Mouse (Mus musculus) MEL (cell line): ENCODE data around the gene Hlcs. TPM values are rescaled to one million over a fixed set of nuclear protein-coding genes. Genes with fewer than 3 reads are reported as not detected.

Source experiments
- DNase-seq: peaks from one replicate; pipeline ENCODE4 v3.0.0; 2011; ENCODE audit warnings: low read depth, low spot score
- H3K27ac ChIP-seq: 2 replicates; pipeline ENCODE4 v1.5.1; 2012; ENCODE audit warnings: low read depth, mild to moderate bottlenecking, control low read depth, low read length, moderate library complexity; ENCODE audit not compliant: control insufficient read depth
- H3K27me3 ChIP-seq, 2 experiments: fragments of 150-350 bp in 1 of 2; sonication (generic) in 1 of 2; 2 replicates each; pipeline ENCODE4 v1.6.1; 2012; ENCODE audit warnings: low read length in 2 of 2, mild to moderate bottlenecking in 2 of 2, improper control_type of control experiment in 1 of 2, moderate library complexity in 1 of 2; ENCODE audit not compliant: insufficient read depth in 2 of 2, control insufficient read depth in 1 of 2
- H3K36me3 ChIP-seq, 2 experiments: 2 replicates each; pipeline ENCODE4 v1.6.1; 2012 to 2014; ENCODE audit warnings: low read length in 2 of 2, improper control_type of control experiment in 1 of 2, inconsistent platforms in 1 of 2, mild to moderate bottlenecking in 1 of 2; ENCODE audit not compliant: insufficient read depth in 2 of 2, control insufficient read depth in 1 of 2
- H3K4me1 ChIP-seq, 2 experiments: fragments of 150-350 bp in 1 of 2; sonication (generic) in 1 of 2; 2 replicates each; pipeline ENCODE4 v1.6.1; 2012; ENCODE audit warnings: low read length in 2 of 2, improper control_type of control experiment in 1 of 2, mild to moderate bottlenecking in 1 of 2; ENCODE audit not compliant: insufficient read depth in 2 of 2, control insufficient read depth in 1 of 2
- H3K4me3 ChIP-seq, 2 experiments: fragments of 150-350 bp in 1 of 2; sonication (generic) in 1 of 2; 2 replicates each; pipeline ENCODE4 v1.5.1; 2012; ENCODE audit warnings: low read depth in 2 of 2, low read length in 2 of 2, mild to moderate bottlenecking in 2 of 2, moderate library complexity in 2 of 2, control low read depth in 1 of 2, improper control_type of control experiment in 1 of 2; ENCODE audit not compliant: control insufficient read depth in 1 of 2, insufficient read depth in 1 of 2
- H3K79me2 ChIP-seq: 2 replicates; pipeline ENCODE4 v1.6.1; 2012; ENCODE audit warnings: mild to moderate bottlenecking, low read length, moderate library complexity; ENCODE audit not compliant: control insufficient read depth, poor library complexity, insufficient read depth
- H3K9ac ChIP-seq: 2 replicates; pipeline ENCODE4 v1.6.1; 2012; ENCODE audit warnings: low read depth, mild to moderate bottlenecking, control low read depth, low read length, moderate library complexity; ENCODE audit not compliant: control insufficient read depth, poor library complexity, severe bottlenecking
- H3K9me3 ChIP-seq: fragments of 150-350 bp; sonication (generic); replicated peaks from 2 replicates; pipeline ENCODE4 v1.6.1; 2012; ENCODE audit warnings: mild to moderate bottlenecking, low read length, improper control_type of control experiment, moderate library complexity; ENCODE audit not compliant: insufficient read depth
- BHLHE40 ChIP-seq: IDR thresholded peaks from 2 replicates; pipeline ENCODE4 v1.6.1; 2012; ENCODE audit warnings: low read depth, mild to moderate bottlenecking, inconsistent platforms, low read length, improper control_type of control experiment, borderline replicate concordance
- E2F4 ChIP-seq: IDR thresholded peaks from 2 replicates; pipeline ENCODE4 v1.6.1; 2011; ENCODE audit warnings: low read depth, low read length, improper control_type of control experiment, borderline replicate concordance
- EP300 ChIP-seq, 2 experiments: IDR thresholded peaks; 2 replicates each; pipeline ENCODE4 v1.6.1; 2011; ENCODE audit warnings: improper control_type of control experiment in 2 of 2, low read length in 2 of 2, low read depth in 1 of 2, mild to moderate bottlenecking in 1 of 2
- GABPA ChIP-seq: IDR thresholded peaks from 2 replicates; pipeline ENCODE4 v1.6.1; 2012; ENCODE audit warnings: low read depth, mild to moderate bottlenecking, inconsistent platforms, low read length, improper control_type of control experiment, moderate library complexity
- JUND ChIP-seq: IDR thresholded peaks from 2 replicates; pipeline ENCODE4 v1.6.1; 2011; ENCODE audit warnings: low read depth, mild to moderate bottlenecking, improper control_type of control experiment, low read length
- MXI1 ChIP-seq: IDR thresholded peaks from 2 replicates; pipeline ENCODE4 v1.6.1; 2011; ENCODE audit warnings: mild to moderate bottlenecking, low read depth, low read length, improper control_type of control experiment
- MYC ChIP-seq: IDR thresholded peaks from 2 replicates; pipeline ENCODE4 v1.6.1; 2011; ENCODE audit warnings: low read depth, mild to moderate bottlenecking, low read length, improper control_type of control experiment, moderate library complexity
- NELFE ChIP-seq: IDR thresholded peaks from 2 replicates; pipeline ENCODE4 v1.6.1; 2011; ENCODE audit warnings: low read depth, low read length, improper control_type of control experiment
- POLR2A ChIP-seq, 2 experiments: IDR thresholded peaks; 2 replicates each; pipeline ENCODE4 v1.6.1; 2011 to 2012; ENCODE audit warnings: low read length in 2 of 2, mild to moderate bottlenecking in 2 of 2, control low read depth in 1 of 2, improper control_type of control experiment in 1 of 2, low read depth in 1 of 2, moderate library complexity in 1 of 2; ENCODE audit not compliant: control insufficient read depth in 1 of 2, insufficient read depth in 1 of 2, poor library complexity in 1 of 2
- POLR2AphosphoS2 ChIP-seq: IDR thresholded peaks from 2 replicates; pipeline ENCODE4 v1.6.1; 2011; ENCODE audit warnings: low read length, improper control_type of control experiment
- RCOR1 ChIP-seq: IDR thresholded peaks from 2 replicates; pipeline ENCODE4 v1.6.1; 2012; ENCODE audit warnings: low read depth, mild to moderate bottlenecking, inconsistent platforms, low read length, improper control_type of control experiment
- TBP ChIP-seq: IDR thresholded peaks from 2 replicates; pipeline ENCODE4 v1.8.0; 2011; ENCODE audit warnings: low read depth, low read length, improper control_type of control experiment
- UBTF ChIP-seq: IDR thresholded peaks from 2 replicates; pipeline ENCODE4 v1.6.1; 2012; ENCODE audit warnings: low read depth, mild to moderate bottlenecking, inconsistent platforms, low read length, improper control_type of control experiment, moderate library complexity, borderline replicate concordance; ENCODE audit not compliant: insufficient read depth
- USF1 ChIP-seq: IDR thresholded peaks from 2 replicates; pipeline ENCODE4 v1.6.1; 2014; ENCODE audit warnings: low read depth, mild to moderate bottlenecking, inconsistent platforms, low read length, improper control_type of control experiment, moderate library complexity
- ZC3H11A ChIP-seq: IDR thresholded peaks from 2 replicates; pipeline ENCODE4 v1.6.1; 2012; ENCODE audit warnings: low read depth, mild to moderate bottlenecking, inconsistent platforms, low read length, improper control_type of control experiment
- ZNF384 ChIP-seq: IDR thresholded peaks from 2 replicates; pipeline ENCODE4 v1.6.1; 2012; ENCODE audit warnings: low read depth, mild to moderate bottlenecking, inconsistent platforms, low read length, improper control_type of control experiment
- polyA plus RNA-seq, 2 experiments: library from polyadenylated mRNA; stranded (reverse) in 1 of 2; unstranded in 1 of 2; fragments of >175 nt in 1 of 2; fragments of >200 nt in 1 of 2; gene quantifications; 2 replicates each; pipeline versions ENCODE4 v1.2.1 to v1.2.4; 2012; ENCODE audit warnings: low replicate concordance in 2 of 2, low read depth in 1 of 2; ENCODE audit not compliant: insufficient read length in 2 of 2, insufficient read depth in 1 of 2, missing spikeins in 1 of 2
- total RNA-seq: library from RNA; depleted of rRNA; stranded (reverse); fragments of 300-350 nt; gene quantifications from 2 replicates; pipeline ENCODE4 v1.2.3, GENCODE M21; 2012

Hlcs gene
- total and polyA plus RNA-seq, 3 experiments = 3.3 to 6.4 TPM; not detected in 1

DNA sequence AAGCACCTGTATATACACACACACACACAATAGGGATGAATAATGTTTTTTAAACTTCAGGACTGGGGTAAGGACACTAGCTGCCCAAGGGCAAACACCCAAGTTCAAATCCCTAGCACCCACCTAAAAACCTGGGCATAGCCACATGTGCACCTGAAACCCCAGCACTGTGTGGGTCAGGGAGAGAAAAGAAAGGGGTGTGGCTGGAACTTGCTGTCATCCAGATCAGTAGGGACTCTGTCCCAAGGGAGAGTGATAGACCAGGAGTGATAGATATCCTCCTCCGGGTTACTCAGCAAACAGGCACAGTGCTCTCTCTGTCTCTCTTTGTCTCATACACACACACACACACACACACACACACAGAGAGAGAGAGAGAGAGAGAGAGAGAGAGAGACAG lies 2.0 kb downstream of the Hlcs start:
- no peak for DNase-seq
- Histone ChIP-seq H3K9ac (no peak overlapping the region; the same call in 1 of the 2 replicates), H3K36me3 (peaks cover 0 to 15% of the 10 kb centered on the region in 2 experiments; a peak in 2 of 4 replicates), H3K9me3 (no peaks in the 10 kb centered on the region), H3K79me2 (peaks cover 1% of the 10 kb centered on the region; the same call in 1 of the 2 replicates), H3K4me3 (no peak overlapping the region; a peak in 1 of 4 replicates), H3K27me3 (no peaks in the 10 kb centered on the region), H3K4me1 (peaks cover 9 to 13% of the 10 kb centered on the region in 2 experiments)
- TF ChIP-seq EP300 (IDR thresholded peaks at IDR 0.05; ENCODE audit: low read depth in 1 of 2, low read length in 2 of 2) (no peak), GABPA (no peak), BHLHE40 (no peak), UBTF (no peak), ZNF384 (no peak), MXI1 (no peak), ZC3H11A (no peak), JUND (no peak), POLR2A (IDR thresholded peaks at IDR 0.05; ENCODE audit: control insufficient read depth in 1 of 2, insufficient read depth in 1 of 2, low read depth in 1 of 2, low read length in 2 of 2, poor library complexity in 1 of 2) (no peak), USF1 (no peak), NELFE (no peak)
- TF ChIP-seq, all 39 proteins: peak for 0
- H3K27ac ChIP-seq = no peak overlapping the region

DNA sequence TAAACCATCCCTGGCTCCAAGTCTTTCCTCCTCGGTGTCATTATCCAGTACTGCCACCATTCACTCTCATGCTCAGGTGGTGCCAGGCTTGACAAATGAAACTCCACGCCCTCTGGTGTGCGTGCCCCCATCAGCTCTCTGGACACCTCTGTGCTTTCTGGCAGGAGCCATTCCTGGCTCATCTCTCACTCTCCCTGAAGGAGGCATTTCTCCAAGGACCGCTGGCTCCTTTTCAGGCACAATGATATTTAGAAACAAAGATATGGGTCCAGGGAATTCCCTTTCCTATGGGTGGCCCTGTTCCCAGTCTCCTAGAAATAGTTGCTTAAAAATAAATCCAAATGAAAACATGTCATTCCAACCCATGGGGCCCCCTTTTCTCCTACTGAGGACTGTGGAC lies 4.3 kb downstream of the Hlcs start:
- H3K79me2 ChIP-seq = peaks cover 1% of the 10 kb centered on the region; the same call in 1 of the 2 replicates
- no peak overlapping the region for H3K27ac ChIP-seq
- peaks cover 0 to 10% of the 10 kb centered on the region in 2 experiments; a peak in 2 of 4 replicates for H3K36me3 ChIP-seq
- DNase-seq = no peak
- H3K9me3 ChIP-seq = no peaks in the 10 kb centered on the region
- TF ChIP-seq MYC (no peak), POLR2AphosphoS2 (no peak), ZC3H11A (no peak), TBP (no peak), E2F4 (no peak), GABPA (no peak), RCOR1 (no peak)
- H3K27me3 ChIP-seq = no peaks in the 10 kb centered on the region
- H3K4me3 ChIP-seq = no peak overlapping the region
- H3K4me1 ChIP-seq = peaks cover 4 to 7% of the 10 kb centered on the region in 2 experiments; a peak in 2 of 4 replicates
- H3K9ac ChIP-seq = no peak overlapping the region
